Mouse (Mus musculus): Measurements from ENCODE around the gene Rubcn. TPM values are rescaled to one million over a fixed set of nuclear protein-coding genes. Genes with fewer than 3 reads are reported as not detected.

Gene Rubcn
- 171 to 185 TPM (median 178 TPM) in 4 replicates for total RNA-seq (2023; ENCODE audit: inconsistent age)

DNA sequence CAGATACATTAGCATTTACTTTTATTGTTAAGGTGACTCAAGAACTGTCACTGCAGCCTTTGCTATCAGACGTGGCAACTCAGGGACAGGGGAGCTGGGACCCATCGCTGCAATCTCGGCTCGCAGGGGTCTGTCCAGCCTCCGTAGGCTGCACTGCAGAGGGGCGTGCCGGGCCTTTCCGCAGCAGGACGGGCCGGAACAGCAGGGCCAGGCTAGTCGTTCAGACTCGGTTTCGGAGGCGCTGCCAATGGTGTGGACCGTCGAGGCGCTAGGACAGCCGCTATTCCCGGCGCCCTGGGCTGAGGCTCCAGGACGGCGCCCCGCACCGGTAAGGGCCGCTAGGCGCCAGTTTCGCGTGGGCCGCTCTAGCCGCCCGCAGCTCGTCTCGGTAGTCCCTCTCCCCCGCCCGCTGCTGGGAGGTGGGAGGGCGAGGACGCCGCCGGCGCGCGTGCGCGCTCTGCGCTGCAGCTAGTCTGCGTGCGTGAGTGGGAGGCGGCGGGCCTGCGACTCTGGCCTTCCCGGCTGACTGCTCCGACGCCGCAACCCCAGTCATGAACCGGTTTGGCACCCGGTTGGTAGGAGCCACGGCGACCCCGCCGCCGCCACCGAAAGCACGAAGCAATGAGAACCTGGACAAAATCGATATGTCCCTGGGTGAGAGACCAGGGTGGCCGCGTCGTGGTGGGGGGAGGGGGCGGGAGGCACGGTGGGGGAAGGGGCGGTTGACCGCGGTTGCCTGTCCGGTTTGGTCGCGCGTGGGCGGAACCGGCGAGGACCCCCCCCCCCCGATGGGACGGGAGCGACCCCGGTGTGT is at the start of gene Rubcn, which contains the start of gene Fyttd1:
TSS of gene Rubcn (minus strand) at position 424 of the 814 bp plus-strand sequence.
TSS of gene Fyttd1 (plus strand) at position 158 of the 814 bp plus-strand sequence.

DNA sequence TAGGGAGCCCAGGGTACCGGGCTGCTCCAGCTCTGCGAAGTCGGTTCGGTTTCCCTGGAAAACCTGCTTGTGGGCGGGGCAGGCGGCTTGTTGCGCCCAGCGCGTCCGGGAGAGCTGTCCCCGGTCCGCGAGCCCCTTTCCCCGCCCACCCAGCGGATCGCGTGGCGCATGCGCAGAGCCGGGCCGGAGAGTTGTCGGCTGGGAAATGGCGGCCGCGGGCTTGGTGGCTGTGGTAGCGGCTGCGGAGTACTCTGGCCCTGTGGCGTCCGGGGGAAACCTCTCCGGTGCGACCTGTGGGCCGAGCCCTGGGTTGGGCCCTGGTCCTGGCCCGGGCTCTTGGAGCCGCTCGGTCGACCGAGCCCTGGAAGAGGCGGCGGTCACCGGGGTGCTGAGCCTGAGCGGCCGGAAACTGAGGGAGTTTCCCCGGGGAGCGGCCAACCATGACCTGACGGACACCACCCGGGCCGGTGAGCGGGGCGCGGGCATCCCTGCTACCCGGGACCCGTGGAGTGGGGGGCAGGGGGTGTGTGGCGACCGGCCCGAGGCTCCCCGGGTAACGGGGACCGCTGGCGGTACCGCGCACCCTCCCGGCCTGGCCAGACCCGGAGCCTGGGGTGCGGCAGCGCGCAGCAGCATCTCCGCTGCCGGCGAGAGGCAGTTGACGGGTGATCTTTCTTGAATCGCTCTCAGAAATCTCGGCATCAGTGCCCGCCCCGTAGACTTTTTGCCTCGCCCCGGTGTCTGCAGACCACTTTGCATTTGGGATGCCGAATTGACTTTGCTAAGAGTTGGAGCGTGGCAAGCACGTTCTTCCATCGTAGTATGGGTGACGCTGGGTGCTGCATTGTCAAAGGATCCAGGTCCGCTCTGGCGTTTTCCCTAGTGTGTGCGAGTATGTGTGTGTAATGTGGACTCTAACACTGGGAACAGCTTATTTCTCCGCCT is 36.6 kb upstream of the Rubcn start, which contains the start of gene Lrch3:
TSS of gene Lrch3 (plus strand) at position 164 of the 945 bp plus-strand sequence.

DNA sequence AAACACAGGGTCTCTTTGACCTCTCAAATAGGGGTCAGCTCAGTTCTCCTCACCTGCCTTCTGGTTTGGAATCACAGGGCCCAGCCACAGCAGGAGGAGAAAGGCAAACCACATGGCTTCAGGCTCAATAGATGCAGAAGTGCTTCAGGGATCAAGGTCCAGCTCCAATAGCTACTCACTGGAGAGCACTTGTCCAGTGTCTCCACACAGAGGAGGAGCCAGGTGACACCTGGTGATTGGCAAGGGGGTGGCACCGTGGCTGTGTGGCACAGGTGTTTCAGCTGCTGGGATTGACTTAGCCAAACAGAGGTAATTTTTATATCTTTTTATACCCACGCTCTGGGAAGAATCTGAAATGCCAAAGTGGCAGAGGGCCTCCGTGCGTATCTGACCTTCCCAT is 67.2 kb downstream of the Rubcn start, which contains the start of gene Smbd1:
TSS of gene Smbd1 (minus strand) at position 157 of the 400 bp plus-strand sequence.

DNA sequence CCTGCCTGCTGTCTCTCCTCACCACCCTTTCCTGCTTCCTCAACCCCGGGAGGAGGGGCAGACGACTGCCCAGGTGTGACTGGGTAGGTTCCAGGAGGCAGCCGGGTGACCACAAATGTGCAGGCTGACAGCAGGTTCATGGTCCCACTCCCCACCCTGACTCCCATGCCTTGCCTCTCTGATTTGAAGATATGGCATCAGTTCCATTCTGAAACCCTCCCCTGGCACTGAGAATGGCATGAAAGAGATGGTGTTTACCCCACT is 80.2 kb downstream of the Rubcn start, which contains the start of gene Muc20:
TSS of gene Muc20 (minus strand) at position 10 of the 264 bp plus-strand sequence.

Other genes starting within 250 kb of the Rubcn start
- gene Tnk2, start 233.9 kb downstream of the Rubcn start, total RNA-seq (2023; ENCODE audit: inconsistent age): 112 to 142 TPM (median 137 TPM) in 4 replicates
- not detected in 4 replicates for gene Muc4, start 141.9 kb downstream of the Rubcn start, total RNA-seq (2023; ENCODE audit: inconsistent age)
- not detected in 4 replicates for gene Muc20, start 80.3 kb downstream of the Rubcn start, total RNA-seq (2023; ENCODE audit: inconsistent age)
- not detected in 4 replicates for gene Smbd1, start 67.3 kb downstream of the Rubcn start, total RNA-seq (2023; ENCODE audit: inconsistent age)
- gene Fyttd1, start 266 bp downstream of the Rubcn start, total RNA-seq (2023; ENCODE audit: inconsistent age): 53.9 to 86.8 TPM (median 79.0 TPM) in 4 replicates
- gene Lrch3, start 36.3 kb upstream of the Rubcn start, total RNA-seq (2023; ENCODE audit: inconsistent age): 67.9 to 75.6 TPM (median 71.7 TPM) in 4 replicates
- gene Iqcg, start 178.5 kb upstream of the Rubcn start, total RNA-seq (2023; ENCODE audit: inconsistent age): 0.12 to 1.3 TPM (median 0.34 TPM) in 4 replicates
- gene Rpl35a, start 178.7 kb upstream of the Rubcn start, total RNA-seq (2023; ENCODE audit: inconsistent age): 1,055 to 1,135 TPM (median 1,069 TPM) in 4 replicates
- 0.96 to 4.0 TPM (median 1.9 TPM) in 4 replicates for gene Lmln, start 184.8 kb upstream of the Rubcn start, total RNA-seq (2023; ENCODE audit: inconsistent age)

All from B cell, adult (primary cell).